Mouse (Mus musculus) stomach, postnatal 0 days (tissue): Measurements from ENCODE around the gene A530016L24Rik.

ENCODE experiments used
- CTCF ChIP-seq: IDR thresholded peaks from 2 replicates; pipeline ENCODE4 v1.5.1; 2016; ENCODE audit warnings: antibody characterized with exemption, low read depth, mild to moderate bottlenecking, moderate library complexity
- EP300 ChIP-seq: optimal IDR thresholded peaks from 2 replicates; pipeline ENCODE3; 2016; ENCODE audit warnings: antibody characterized with exemption

- TF ChIP-seq CTCF (no peak), EP300 (no peak)
Measured at GRCm38 (mm10) chr12:112467387-112467786, 21.9 kb upstream of the A530016L24Rik start.
